Mouse (Mus musculus) small intestine, adult 2 months (tissue): ENCODE measurements around the gene Pan2.
"Not testable (repeated sequence)": the region's sequence is repeated elsewhere in the genome, so short reads cannot be mapped to it uniquely, and the experiment has no call there.

Source experiments
- CTCF ChIP-seq: fragments of 200-500 bp; IDR thresholded peaks from 2 replicates; pipeline ENCODE4 v1.5.1; 2012; ENCODE audit warnings: low read depth, mild to moderate bottlenecking, control low read depth, inconsistent platforms, low read length, moderate library complexity, mixed read lengths; ENCODE audit not compliant: insufficient replicate concordance, insufficient read length; ENCODE audit errors: extremely low read depth
- POLR2A ChIP-seq: fragments of 200-500 bp; IDR thresholded peaks from 2 replicates; pipeline ENCODE4 v1.6.1; 2012; ENCODE audit warnings: low read depth, mild to moderate bottlenecking, control low read depth, inconsistent platforms, low read length, moderate library complexity

- TF ChIP-seq CTCF, POLR2A: not testable (repeated sequence)
Observed at GRCm38 (mm10) chr10:128260376-128260775, 42.8 kb upstream of the Pan2 start.
